Mouse (Mus musculus): ENCODE measurements around the gene Cyp1a2. TPM values are rescaled to one million over a fixed set of nuclear protein-coding genes. Genes with fewer than 3 reads are reported as not detected.

The Cyp1a2 gene
- total RNA-seq, 2 experiments from 2014 or later, result not detected

DNA sequence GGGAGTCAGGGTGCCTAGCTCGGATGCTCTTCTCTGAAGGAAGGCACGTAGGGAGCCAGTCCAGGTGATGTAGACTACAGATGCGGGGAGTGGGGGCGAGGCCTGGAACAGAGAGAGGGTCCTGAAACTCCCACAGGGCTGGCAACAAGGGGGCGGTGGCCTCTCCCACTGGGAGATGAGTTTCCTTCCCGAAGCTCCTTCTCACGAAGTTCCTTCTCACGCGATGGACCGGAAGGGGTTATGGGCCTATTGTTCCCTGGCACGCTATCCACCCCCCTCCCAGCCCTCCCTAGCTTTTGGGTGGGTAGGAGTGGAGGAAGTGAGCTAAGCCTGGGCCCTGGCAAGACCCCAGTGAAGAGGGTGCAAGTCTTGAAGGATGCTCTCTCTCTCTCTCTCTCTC lies 15.7 kb downstream of the Cyp1a2 start:
- H3K27ac ChIP-seq, result no peak overlapping the region
- no peak overlapping the region for H3K4me3 ChIP-seq
- TF ChIP-seq CTCF (conservative IDR thresholded peaks at IDR 0.05), result no peak
- no peak for DNase-seq (ENCODE audit: low spot score in 2 of 2)

DNA sequence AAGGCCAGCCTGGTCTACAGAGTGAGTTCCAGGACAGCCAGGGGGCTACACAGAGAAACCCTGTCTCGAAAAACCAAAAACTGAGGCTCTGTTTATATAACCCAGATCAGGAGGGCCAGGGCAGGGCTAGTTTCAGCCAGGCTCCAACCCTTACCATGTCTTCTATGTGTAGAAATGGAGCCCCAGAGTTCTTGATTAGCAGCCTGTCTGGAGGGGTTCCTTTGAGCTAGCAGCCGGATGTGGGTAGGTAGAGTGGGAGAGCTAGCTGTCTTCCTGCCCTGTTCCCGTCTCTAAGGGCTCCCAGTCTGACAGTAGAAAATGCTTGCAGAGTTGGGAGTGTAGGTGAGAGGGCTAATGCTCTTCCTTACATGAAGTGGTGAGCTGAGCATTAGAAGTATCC lies 16.4 kb downstream of the Cyp1a2 start:
- no peak for DNase-seq (ENCODE audit: low spot score in 2 of 2)
- Histone ChIP-seq H3K4me3 (no peak overlapping the region), H3K27ac (no peak overlapping the region)
- TF ChIP-seq CTCF (conservative IDR thresholded peaks at IDR 0.05), result no peak

DNA sequence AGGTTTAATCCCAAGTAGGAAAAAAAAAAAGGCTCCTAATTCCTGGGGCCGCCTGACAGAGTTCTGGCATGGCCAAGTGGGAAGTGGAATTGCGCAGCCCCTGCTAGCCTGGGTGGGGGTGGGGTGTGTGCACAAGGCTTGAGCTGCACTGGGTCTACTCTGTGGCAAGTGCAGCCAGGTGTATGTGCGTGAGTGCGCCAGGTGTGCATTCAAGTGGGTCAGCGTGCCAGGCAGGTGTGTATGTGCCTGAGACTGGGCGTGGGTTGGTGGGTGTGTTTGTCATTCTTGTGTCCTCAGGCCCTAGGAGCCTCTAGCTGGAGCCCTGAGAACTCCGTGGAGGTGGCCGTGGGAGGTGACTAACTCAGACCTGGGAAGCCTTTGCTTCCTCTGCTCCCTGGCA lies 17.0 kb downstream of the Cyp1a2 start:
- H3K27ac ChIP-seq, result no peak overlapping the region
- DNase-seq (ENCODE audit: low spot score in 2 of 2), result no peak
- H3K4me3 ChIP-seq, result no peak overlapping the region
- no peak for TF ChIP-seq CTCF (conservative IDR thresholded peaks at IDR 0.05)

DNA sequence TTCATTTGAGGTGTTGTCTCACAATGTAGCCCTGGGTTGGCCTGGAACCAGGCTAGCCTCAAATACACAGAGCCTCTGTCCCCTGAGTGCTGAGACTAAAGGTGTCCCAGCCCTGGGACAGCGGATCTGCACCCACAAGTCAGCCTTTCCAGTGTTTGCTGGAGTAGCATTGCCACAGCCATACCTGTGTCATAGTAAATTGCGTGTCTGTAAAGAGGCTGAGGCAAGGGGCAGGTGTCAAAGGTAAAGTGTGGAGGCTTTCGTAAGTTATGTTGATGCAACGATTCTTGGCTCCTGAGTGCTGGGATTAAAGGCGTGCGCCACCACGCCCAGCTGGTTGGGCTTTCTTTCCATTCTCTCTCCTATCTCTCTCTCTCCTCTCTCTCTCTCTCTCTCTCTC lies 18.9 kb downstream of the Cyp1a2 start:
- no peak for TF ChIP-seq CTCF (conservative IDR thresholded peaks at IDR 0.05)
- no peak overlapping the region for H3K4me3 ChIP-seq
- no peak for DNase-seq (ENCODE audit: low spot score in 2 of 2)
- no peak overlapping the region for H3K27ac ChIP-seq

DNA sequence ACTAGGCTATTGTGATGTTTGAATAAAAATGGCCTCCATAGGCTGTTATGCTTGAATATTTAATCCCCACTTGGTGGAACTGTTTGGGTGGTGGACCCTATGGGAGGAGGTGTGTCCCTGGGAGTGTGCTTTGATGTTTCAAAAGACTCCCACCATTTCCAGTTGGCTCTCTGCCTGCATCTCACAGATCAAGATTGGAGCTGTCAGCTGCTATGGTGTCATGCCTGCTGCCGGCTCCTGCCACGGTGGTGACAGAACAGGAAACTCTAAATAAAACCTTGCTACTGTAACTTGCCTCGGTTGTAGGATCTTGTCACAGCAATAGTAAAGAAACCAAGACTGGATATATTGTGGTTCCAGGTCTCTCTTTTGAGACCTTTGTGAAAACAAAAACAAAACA lies 22.0 kb downstream of the Cyp1a2 start:
- TF ChIP-seq CTCF (conservative IDR thresholded peaks at IDR 0.05), result no peak
- H3K27ac ChIP-seq, result no peak overlapping the region
- no peak for DNase-seq (ENCODE audit: low spot score in 2 of 2)
- H3K4me3 ChIP-seq, result no peak overlapping the region

DNA sequence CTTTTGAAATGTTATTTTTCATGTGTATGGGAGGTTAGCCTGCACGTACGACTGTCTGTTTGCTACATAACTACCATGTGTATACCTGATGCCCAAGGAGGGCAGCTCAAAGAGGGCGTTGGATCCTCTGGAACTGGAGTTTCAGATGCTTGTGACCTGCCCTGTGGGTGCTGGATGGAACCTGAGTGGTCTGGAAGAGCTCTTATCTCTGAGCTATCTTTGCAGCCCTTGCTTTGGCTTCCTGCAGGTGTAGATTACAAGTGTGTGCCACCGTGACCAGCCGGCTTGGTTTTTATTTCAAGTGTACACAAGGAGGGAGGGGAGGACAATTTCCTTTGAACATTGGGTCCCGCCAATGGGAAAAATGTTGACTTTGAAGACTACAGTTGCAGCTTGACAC lies 23.0 kb downstream of the Cyp1a2 start:
- no peak for TF ChIP-seq CTCF (conservative IDR thresholded peaks at IDR 0.05)
- Histone ChIP-seq H3K27ac (no peak overlapping the region), H3K4me3 (no peak overlapping the region)
- DNase-seq (ENCODE audit: low spot score in 2 of 2), result no peak

- TF ChIP-seq CTCF (conservative IDR thresholded peaks at IDR 0.05), result peak; percentile 92
- H3K4me3 ChIP-seq, result no peak overlapping the region
- DNase-seq (ENCODE audit: low spot score in 2 of 2), result peak; percentile 83 to 84
- no peak overlapping the region for H3K27ac ChIP-seq
These were observed 23.7 kb downstream of the Cyp1a2 start for GRCm38 (mm10) chr9:57659774-57660173.

- no peak for DNase-seq (ENCODE audit: low spot score in 2 of 2)
- peak; percentile 43 for TF ChIP-seq CTCF (conservative IDR thresholded peaks at IDR 0.05)
- H3K27ac ChIP-seq, result no peak overlapping the region
- no peak overlapping the region for H3K4me3 ChIP-seq
These were observed 24.5 kb downstream of the Cyp1a2 start for GRCm38 (mm10) chr9:57658970-57659369.

DNA sequence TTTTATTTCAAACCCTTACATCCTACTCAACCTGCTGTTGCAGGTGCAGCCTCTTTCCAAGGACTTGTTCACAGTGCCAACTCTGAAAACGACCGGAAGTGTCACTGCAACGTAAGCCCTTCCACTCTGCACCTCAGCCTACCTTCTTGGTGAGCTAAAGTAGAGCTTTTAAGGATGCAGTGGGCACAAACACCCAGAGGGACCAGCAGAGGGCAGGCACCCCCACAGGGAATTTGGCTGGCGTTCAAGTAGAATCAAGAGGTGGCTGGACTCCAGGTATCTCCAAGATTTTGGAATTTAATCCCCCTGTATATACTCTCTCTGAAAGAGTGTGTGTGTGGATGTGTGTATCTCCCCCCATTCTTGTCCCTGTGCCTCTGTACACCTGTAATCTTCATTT lies 25.7 kb downstream of the Cyp1a2 start:
- peak; percentile 28; the same call in 1 of the 2 replicates for TF ChIP-seq CTCF (conservative IDR thresholded peaks at IDR 0.05)
- no peak for DNase-seq (ENCODE audit: low spot score in 2 of 2)
- Histone ChIP-seq H3K27ac (no peak overlapping the region), H3K4me3 (no peak overlapping the region)

DNA sequence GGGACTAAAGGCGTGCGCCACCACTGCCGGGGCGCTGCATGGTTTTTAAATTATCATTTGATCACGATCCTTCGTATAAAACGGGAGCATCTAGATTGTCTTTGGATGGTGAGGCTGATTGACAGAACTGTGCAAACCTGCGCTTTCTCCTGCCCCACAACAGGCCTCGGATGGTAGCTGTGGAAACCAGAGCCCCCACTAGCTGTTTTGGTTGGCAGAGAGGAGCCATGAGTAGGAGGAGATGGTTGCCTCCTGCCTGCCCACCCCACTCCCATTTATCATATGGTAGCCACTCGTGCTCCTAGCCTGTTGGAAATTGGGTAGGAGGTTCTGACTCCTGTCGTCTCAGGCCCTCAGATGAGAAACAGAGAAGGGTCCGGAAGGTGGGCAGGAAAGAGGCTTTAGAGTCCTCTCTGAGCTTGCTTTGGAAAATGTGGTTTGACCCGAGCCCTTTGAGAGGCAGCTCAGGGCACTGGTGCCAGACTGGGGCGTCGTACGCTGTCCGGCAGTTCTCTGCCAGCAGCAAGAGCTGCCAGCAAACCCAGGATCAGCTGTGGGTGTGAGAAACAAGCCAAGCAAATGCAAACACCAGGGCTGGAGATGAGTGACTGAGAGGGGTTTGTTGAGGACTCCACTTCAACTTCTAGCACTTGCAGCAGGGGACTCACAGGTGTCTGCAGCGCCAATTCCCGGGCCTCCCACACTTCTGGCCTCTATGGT lies 26.7 kb downstream of the Cyp1a2 start:
- Histone ChIP-seq H3K27ac (peak overlapping the region; percentile 46), H3K4me3 (no peak overlapping the region)
- no peak for TF ChIP-seq CTCF (conservative IDR thresholded peaks at IDR 0.05)
- DNase-seq (ENCODE audit: low spot score in 2 of 2), result peak in 1 of 2 experiments; percentile 75

- Histone ChIP-seq H3K4me3 (no peak overlapping the region), H3K27ac (peak overlapping the region; percentile 46)
These were observed 27.8 kb downstream of the Cyp1a2 start for GRCm38 (mm10) chr9:57655749-57656148.

DNA sequence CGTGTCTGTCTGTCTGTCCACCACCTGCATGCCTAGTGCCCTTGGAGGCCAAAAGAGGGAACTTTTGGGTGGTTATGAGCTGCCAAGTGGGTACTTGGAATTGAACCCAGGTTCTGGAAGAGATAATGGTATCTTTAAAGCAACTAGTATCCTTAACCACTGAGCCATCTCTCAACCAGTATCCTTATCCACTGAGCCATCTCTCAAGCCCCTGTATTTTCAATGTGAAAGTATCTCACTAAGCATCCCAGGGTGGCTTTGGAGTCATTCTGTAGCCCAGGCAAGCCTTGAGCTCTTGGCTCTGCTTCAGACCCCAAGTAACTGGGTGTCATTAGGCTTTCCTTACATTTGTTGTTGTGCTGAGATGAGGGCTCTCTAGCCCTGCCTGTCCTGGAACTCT lies 28.5 kb downstream of the Cyp1a2 start:
- no peak overlapping the region for H3K4me3 ChIP-seq
- H3K27ac ChIP-seq, result no peak overlapping the region
- DNase-seq (ENCODE audit: low spot score in 2 of 2), result no peak
- no peak for TF ChIP-seq CTCF (conservative IDR thresholded peaks at IDR 0.05)

More at GRCm38 (mm10) chr9:57655749-57656148, 27.8 kb downstream of the Cyp1a2 start:
- TF ChIP-seq CTCF (conservative IDR thresholded peaks at IDR 0.05), result peak; percentile 97
- peak; percentile 92 to 98 for DNase-seq (ENCODE audit: low spot score in 2 of 2)

- no peak for TF ChIP-seq CTCF (conservative IDR thresholded peaks at IDR 0.05)
- DNase-seq (ENCODE audit: low spot score in 2 of 2), result no peak
- Histone ChIP-seq H3K27ac (no peak within 1 kb of the TSS), H3K4me3 (no peak within 1 kb of the TSS)
These were observed 30.2 kb downstream of the Cyp1a2 start, which contains the start of gene Csk for GRCm38 (mm10) chr9:57653283-57653682. TSS of gene Csk (minus strand) at chr9:57653631.

- no peak overlapping the region for H3K4me3 ChIP-seq
- no peak for TF ChIP-seq CTCF (conservative IDR thresholded peaks at IDR 0.05)
- DNase-seq (ENCODE audit: low spot score in 2 of 2), result no peak
- H3K27ac ChIP-seq, result no peak overlapping the region
These were observed 30.6 kb downstream of the Cyp1a2 start for GRCm38 (mm10) chr9:57652855-57653254.

Measured in layer of hippocampus, adult 2 months (tissue).